Mouse (Mus musculus): ENCODE measurements at regions not wholly inside any gene's neighbourhood (a gene's known extent, or its start where the extent isn't known, plus 50 kb on each side); places are given as distances from the start of the nearest gene placed in this dataset.

GRCm38 (mm10) chr13:34824157-34824556, 50.9 kb upstream of the Prpf4b start:
- Histone ChIP-seq H3K36me3 (ENCODE audit: control insufficient read depth, insufficient read depth, low read length) (no peaks in the 10 kb centered on the region), H3K4me3 (ENCODE audit: low read depth, low read length) (no peak overlapping the region), H3K9me3 (replicated peaks; ENCODE audit: control insufficient read depth, low read length) (no peaks in the 10 kb centered on the region), H3K27me3 (ENCODE audit: control insufficient read depth, insufficient read depth, low read length) (no peaks in the 10 kb centered on the region), H3K4me2 (no peak overlapping the region), H3K27ac (ENCODE audit: low read depth, low read length) (no peak overlapping the region), H3K4me1 (ENCODE audit: control insufficient read depth, insufficient read depth, low read length) (peaks cover 4% of the 10 kb centered on the region; the same call in 1 of the 2 replicates), H3K9ac (ENCODE audit: low read depth, low read length) (no peak overlapping the region)
- no peak for ATAC-seq (replicated peaks; ENCODE audit: insufficient number of reproducible peaks, low FRiP score, low TSS enrichment)
- 61% methylated on average over 1 of the region's 1 CpGs for WGBS (ENCODE audit: insufficient replicate concordance)

Measured in heart, embryonic 11.5 days (tissue).